Mouse (Mus musculus) midbrain, embryonic 16.5 days (tissue): Measurements from ENCODE around the gene Brsk2. TPM values are rescaled to one million over a fixed set of nuclear protein-coding genes. Genes with fewer than 3 reads are reported as not detected.

ENCODE experiments used
- ATAC-seq: fragments of 200-750 bp; cut with Nextera tagmentation; 2 replicates; pipeline ENCODE4 v1.8.0; 2017; ENCODE audit warnings: moderate TSS enrichment
- H3K27ac ChIP-seq: fragments of 300-500 bp; sonication (generic); 2 replicates; pipeline ENCODE4 v1.5.1; 2014; ENCODE audit warnings: mild to moderate bottlenecking, low read length, mixed read lengths
- H3K27me3 ChIP-seq: fragments of 300-500 bp; sonication (generic); 2 replicates; pipeline ENCODE4 v1.6.1; 2014; ENCODE audit warnings: low read depth, low read length, mixed read lengths; ENCODE audit not compliant: control insufficient read depth, insufficient read depth
- H3K36me3 ChIP-seq: fragments of 300-500 bp; sonication (generic); 2 replicates; pipeline ENCODE4 v1.6.1; 2014; ENCODE audit warnings: mild to moderate bottlenecking, low read length, moderate library complexity, mixed read lengths; ENCODE audit not compliant: control insufficient read depth, insufficient read depth
- H3K4me1 ChIP-seq: fragments of 300-500 bp; sonication (generic); 2 replicates; pipeline ENCODE4 v1.6.1; 2014; ENCODE audit warnings: mild to moderate bottlenecking, low read length, mixed read lengths; ENCODE audit not compliant: control insufficient read depth, insufficient read depth
- H3K4me2 ChIP-seq: fragments of 300-500 bp; sonication (generic); 2 replicates; pipeline ENCODE4 v1.6.1; 2014; ENCODE audit warnings: mild to moderate bottlenecking, low read length, mixed read lengths
- H3K4me3 ChIP-seq: fragments of 300-500 bp; sonication (generic); 2 replicates; pipeline ENCODE4 v1.5.1; 2014; ENCODE audit warnings: low read depth, mild to moderate bottlenecking, low read length, moderate library complexity, mixed read lengths
- H3K9ac ChIP-seq: fragments of 300-500 bp; sonication (generic); 2 replicates; pipeline ENCODE4 v1.6.1; 2014; ENCODE audit warnings: low read depth, low read length, mixed read lengths
- H3K9me3 ChIP-seq: fragments of 300-500 bp; sonication (generic); replicated peaks from 2 replicates; pipeline ENCODE4 v1.6.1; 2014; ENCODE audit warnings: mild to moderate bottlenecking, low read length, mixed read lengths; ENCODE audit not compliant: control insufficient read depth, poor library complexity, severe bottlenecking
- WGBS: fragments of 180-500 bp; shearing (Covaris S2); extraction: QIAGEN DNeasy Blood & Tissue Kit; methylation state at CpG from one replicate; pipeline ENCODE4 v1.1.7; 2014; 5-methylcytosine and 5-hydroxymethylcytosine counted together
- polyA plus RNA-seq: library from polyadenylated mRNA; unstranded; fragments of >200 nt; fragmentation: Nextera tagmentation; extraction: Ambion mirVana; gene quantifications from 2 replicates; pipeline ENCODE4 v1.2.1, GENCODE M21; 2015

The Brsk2 gene
- polyA plus RNA-seq, 1 experiment from 2014 or later = 21.8 TPM

DNA sequence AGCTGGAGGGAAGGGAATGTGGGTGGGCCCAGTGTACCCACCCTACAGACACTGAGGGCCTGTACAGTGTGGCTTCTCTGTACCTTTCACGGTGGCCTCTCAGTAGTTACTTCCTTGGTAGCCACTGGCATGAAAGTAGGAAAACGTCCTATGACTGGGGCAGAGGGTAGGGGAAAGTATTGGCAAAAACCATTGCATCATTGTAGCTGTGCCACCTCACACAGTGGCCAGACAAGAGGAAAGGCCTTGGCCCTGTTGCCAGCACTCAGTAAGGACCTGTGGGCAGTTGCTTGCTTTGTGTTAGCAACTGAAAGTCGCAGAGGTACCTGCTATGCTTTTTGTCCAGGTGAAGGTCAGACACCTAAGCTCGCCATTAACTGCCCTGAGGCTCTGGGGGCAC, 44.6 kb downstream of the Brsk2 start:
- no peak for ATAC-seq
- H3K4me3 ChIP-seq = no peak overlapping the region
- no peaks in the 10 kb centered on the region for H3K4me1 ChIP-seq
- no peaks in the 10 kb centered on the region for H3K27me3 ChIP-seq
- no peak overlapping the region for H3K9ac ChIP-seq
- no peaks in the 10 kb centered on the region for H3K9me3 ChIP-seq
- peaks cover 69% of the 10 kb centered on the region for H3K36me3 ChIP-seq
- 99% methylated on average over 4 of the region's 4 CpGs for WGBS
- no peak overlapping the region for H3K4me2 ChIP-seq
- H3K27ac ChIP-seq = no peak overlapping the region

DNA sequence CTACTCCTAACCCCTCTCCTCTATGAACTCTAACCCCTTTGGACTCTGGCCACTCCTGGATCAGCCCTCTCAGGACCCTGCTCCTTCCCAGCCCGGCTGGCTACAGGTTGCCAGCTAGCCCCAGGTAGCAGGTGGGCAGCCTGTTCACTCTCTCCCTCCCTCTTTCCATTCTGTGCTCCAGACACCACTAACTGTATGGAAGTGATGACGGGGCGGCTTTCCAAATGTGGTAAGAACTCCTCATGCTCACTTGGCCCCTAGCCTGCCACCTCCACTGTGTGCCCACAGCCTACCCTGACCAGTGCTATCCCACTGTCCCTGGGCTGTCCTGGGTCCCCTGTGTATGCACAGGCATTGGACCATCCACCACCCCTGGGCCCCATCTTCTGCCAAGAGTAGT, 51.1 kb downstream of the Brsk2 start:
- Histone ChIP-seq H3K9me3 (no peaks in the 10 kb centered on the region), H3K9ac (no peak overlapping the region), H3K4me1 (no peaks in the 10 kb centered on the region), H3K27ac (no peak overlapping the region), H3K4me3 (no peak overlapping the region), H3K27me3 (no peaks in the 10 kb centered on the region), H3K4me2 (no peak overlapping the region), H3K36me3 (peaks cover 45% of the 10 kb centered on the region)
- 100% methylated on average over 3 of the region's 3 CpGs for WGBS
- no peak for ATAC-seq

DNA sequence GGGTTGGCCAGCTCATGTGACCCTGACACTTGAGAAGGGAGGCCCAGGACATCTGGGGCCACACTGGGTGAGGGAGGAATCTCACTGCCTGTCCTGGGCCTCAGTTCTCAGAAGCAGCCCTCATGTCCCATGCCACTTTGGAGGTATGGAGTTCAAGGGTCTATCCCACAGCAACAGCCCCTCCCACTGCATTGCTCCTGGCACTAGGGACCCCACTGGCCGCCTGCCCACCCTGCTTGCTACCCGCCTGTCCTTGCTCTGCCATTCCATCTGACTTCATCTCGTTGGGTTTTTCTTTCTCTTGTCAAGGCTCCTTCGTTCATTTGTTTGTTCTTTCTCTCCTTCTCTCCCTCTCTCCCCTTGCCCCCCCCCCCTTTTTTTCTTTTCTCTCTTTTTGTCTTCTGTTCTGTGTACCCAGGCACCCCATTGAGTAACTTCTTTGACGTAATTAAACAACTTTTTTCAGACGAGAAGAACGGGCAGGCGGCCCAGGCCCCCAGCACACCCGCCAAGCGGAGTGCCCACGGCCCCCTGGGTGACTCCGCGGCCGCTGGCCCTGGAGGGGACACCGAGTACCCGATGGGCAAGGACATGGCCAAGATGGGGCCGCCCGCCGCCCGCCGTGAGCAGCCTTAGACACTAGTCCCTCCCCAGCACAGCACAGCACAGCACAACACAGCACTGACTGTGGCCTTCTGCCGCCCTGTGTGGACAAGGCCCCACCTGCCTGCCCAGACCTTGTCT, 52.2 kb downstream of the Brsk2 start:
- no peak overlapping the region for H3K4me3 ChIP-seq
- peaks cover 45% of the 10 kb centered on the region for H3K36me3 ChIP-seq
- no peak overlapping the region for H3K4me2 ChIP-seq
- 79% methylated on average over 21 of the region's 22 CpGs for WGBS
- H3K27ac ChIP-seq = 0 out of 2 replicates have a peak overlapping the region, but pooled peaks have one; percentile 13
- no peaks in the 10 kb centered on the region for H3K9me3 ChIP-seq
- H3K27me3 ChIP-seq = no peaks in the 10 kb centered on the region
- no peak for ATAC-seq
- H3K9ac ChIP-seq = no peak overlapping the region
- H3K4me1 ChIP-seq = no peaks in the 10 kb centered on the region

DNA sequence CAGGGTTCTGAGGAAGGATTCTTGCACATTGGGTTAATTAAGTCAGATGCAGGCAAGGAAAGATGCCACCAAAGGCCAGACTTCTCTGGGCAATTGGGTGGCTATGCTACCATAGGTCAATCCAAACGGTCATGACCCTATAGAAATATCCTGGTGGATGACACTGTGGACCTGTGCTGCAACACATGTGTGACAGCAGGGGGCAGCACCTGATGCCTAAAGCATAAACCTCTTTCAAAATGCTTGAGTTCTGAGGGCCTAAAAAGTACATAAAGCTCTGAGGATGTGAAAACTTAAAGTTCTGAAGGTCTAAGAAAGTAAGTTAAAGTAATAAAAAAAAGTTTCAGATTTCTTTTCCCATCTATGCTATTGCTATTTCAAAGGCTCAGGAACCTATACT, 67.0 kb downstream of the Brsk2 start:
- Histone ChIP-seq H3K27me3 (no peaks in the 10 kb centered on the region), H3K9ac (no peak overlapping the region), H3K4me1 (no peaks in the 10 kb centered on the region), H3K36me3 (peaks cover 2% of the 10 kb centered on the region; the same call in 1 of the 2 replicates), H3K4me2 (no peak overlapping the region), H3K9me3 (no peaks in the 10 kb centered on the region), H3K4me3 (no peak overlapping the region), H3K27ac (no peak overlapping the region)
- WGBS = 43% methylated on average over 1 of the region's 1 CpGs
- ATAC-seq = no peak

DNA sequence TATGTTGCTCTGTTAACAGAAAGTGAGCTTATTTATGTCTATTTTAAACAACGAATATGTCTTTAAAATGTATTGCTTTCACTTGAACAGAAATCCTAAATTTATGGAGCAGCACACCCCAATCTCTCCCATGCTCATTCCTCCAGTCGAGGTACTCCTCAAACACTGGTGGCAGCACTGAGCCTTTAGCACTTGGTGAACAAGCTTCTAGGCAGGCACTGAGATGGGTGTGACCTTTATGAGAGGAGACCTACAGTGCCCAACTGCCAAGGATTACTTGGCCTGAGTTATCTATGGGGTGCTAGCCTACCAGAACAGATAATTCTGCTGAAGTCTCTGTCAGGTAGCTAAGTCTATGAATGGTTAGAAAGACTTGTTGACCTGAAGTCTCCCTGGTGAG, 70.1 kb downstream of the Brsk2 start:
- no peak overlapping the region for H3K27ac ChIP-seq
- H3K27me3 ChIP-seq = no peaks in the 10 kb centered on the region
- WGBS = 64% methylated on average over 2 of the region's 2 CpGs
- H3K36me3 ChIP-seq = no peaks in the 10 kb centered on the region
- H3K9me3 ChIP-seq = no peaks in the 10 kb centered on the region
- peaks cover 3% of the 10 kb centered on the region; the same call in 1 of the 2 replicates for H3K4me1 ChIP-seq
- H3K4me3 ChIP-seq = no peak overlapping the region
- ATAC-seq = no peak
- H3K9ac ChIP-seq = no peak overlapping the region
- H3K4me2 ChIP-seq = no peak overlapping the region

DNA sequence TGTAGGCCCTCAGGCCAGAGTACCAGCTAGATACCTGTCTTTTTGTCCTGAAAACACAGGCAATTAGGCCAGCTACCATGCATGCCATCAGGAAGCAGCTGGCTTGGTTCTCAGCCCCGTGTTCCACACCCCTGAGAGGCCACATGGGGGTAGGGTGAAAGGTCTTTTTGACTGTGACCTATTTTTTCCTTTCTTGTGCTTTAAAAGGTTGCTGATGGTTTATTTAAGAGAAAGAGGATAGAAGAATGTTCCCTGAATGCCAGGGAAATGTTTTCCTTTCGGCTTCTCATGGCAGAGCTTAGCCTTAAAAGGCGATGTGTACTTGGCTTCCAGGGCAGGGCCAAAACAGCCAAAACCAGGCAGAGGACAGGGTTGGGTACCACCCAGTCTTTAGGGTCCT, 71.3 kb downstream of the Brsk2 start:
- H3K36me3 ChIP-seq = no peaks in the 10 kb centered on the region
- no peak overlapping the region for H3K27ac ChIP-seq
- WGBS = 70% methylated on average over 3 of the region's 3 CpGs

DNA sequence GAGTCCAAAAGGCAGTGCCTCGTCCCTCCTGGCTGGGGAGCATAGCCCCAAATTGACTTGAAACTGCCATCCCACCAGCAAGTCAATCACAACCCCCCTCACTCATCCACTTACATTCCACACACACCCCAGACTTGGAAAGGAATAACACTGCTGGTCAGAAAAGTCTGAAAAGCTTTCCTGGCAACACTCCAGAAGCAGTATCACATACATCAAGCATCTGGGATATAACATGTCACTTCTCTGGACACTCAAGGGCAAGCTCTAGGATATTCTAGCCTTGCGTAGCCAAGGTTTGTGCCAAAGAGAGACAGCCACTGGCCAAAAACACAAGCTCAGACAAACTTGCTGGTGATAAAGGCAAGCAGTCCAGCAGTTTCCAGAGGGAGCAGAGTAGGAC, 75.6 kb downstream of the Brsk2 start:
- H3K9ac ChIP-seq = no peak overlapping the region
- WGBS = 70% methylated on average over 2 of the region's 2 CpGs
- no peak overlapping the region for H3K4me3 ChIP-seq
- no peak overlapping the region for H3K4me2 ChIP-seq
- H3K27me3 ChIP-seq = no peaks in the 10 kb centered on the region
- no peak for ATAC-seq
- peaks cover 3% of the 10 kb centered on the region; the same call in 1 of the 2 replicates for H3K4me1 ChIP-seq
- H3K9me3 ChIP-seq = no peaks in the 10 kb centered on the region
- H3K36me3 ChIP-seq = no peaks in the 10 kb centered on the region
- no peak overlapping the region for H3K27ac ChIP-seq

More for the DNA sequence above, 71.3 kb downstream of the Brsk2 start:
- Histone ChIP-seq H3K4me2 (no peak overlapping the region), H3K27me3 (no peaks in the 10 kb centered on the region), H3K9me3 (no peaks in the 10 kb centered on the region), H3K4me3 (no peak overlapping the region), H3K4me1 (peaks cover 3% of the 10 kb centered on the region; the same call in 1 of the 2 replicates), H3K9ac (no peak overlapping the region)
- no peak for ATAC-seq

DNA sequence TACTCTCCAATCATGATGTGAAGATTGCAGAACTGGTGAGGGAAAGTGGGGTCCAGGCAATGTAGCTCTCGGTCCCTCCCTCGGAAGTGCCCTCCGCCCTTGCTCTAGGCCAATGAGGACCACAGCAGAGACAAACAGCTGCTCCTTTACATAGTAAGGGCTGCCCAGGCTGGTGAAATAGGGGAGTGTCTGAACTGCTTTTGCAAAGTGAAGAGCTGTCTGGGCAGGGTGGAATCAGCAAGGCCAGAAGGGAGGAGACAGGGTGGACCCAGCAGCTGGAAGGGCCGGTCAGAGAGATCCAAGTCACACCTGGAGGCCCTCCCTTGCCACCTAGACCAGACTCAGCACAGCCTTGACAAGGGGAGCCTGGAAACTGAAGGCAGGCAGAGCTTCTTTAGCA, 76.4 kb downstream of the Brsk2 start:
- H3K36me3 ChIP-seq = no peaks in the 10 kb centered on the region
- no peak overlapping the region for H3K4me3 ChIP-seq
- no peak overlapping the region for H3K9ac ChIP-seq
- H3K4me1 ChIP-seq = peaks cover 3% of the 10 kb centered on the region; the same call in 1 of the 2 replicates
- no peak overlapping the region for H3K27ac ChIP-seq
- H3K4me2 ChIP-seq = no peak overlapping the region
- H3K9me3 ChIP-seq = no peaks in the 10 kb centered on the region
- WGBS = 89% methylated on average over 4 of the region's 4 CpGs
- no peak for ATAC-seq
- no peaks in the 10 kb centered on the region for H3K27me3 ChIP-seq

DNA sequence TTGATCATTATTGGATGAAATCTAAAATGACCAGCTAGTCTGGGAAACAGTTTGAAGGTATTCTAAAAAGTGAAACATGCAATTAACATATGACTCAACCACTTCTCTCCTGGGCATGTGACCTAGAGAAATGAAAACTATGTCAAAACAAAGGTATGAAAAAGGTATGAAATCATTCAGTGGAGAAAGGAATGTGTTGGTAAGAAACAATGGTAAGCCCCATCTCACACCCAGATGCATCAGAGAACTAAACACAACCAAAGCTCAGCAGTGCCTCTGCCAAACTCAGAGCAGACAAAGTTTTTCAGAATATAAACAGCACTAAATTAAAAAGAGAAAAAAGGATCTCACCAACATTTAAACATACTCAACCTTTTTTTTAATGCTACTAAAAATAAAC, 80.5 kb downstream of the Brsk2 start:
- Histone ChIP-seq H3K9me3 (no peaks in the 10 kb centered on the region), H3K27ac (no peak overlapping the region), H3K9ac (no peak overlapping the region), H3K4me1 (no peaks in the 10 kb centered on the region), H3K36me3 (no peaks in the 10 kb centered on the region), H3K27me3 (no peaks in the 10 kb centered on the region), H3K4me3 (no peak overlapping the region), H3K4me2 (no peak overlapping the region)
- no peak for ATAC-seq
